Mouse (Mus musculus) brain, embryonic 14.5 days (tissue): ENCODE measurements around the gene Gpatch2l.

Experiments used
- CTCF ChIP-seq: fragments of 200-500 bp; IDR thresholded peaks from 2 replicates; pipeline ENCODE4 v1.5.1; 2012; ENCODE audit warnings: inconsistent platforms, mild to moderate bottlenecking, moderate library complexity, borderline replicate concordance; ENCODE audit not compliant: insufficient read depth, insufficient read length; ENCODE audit errors: extremely low read depth
- POLR2A ChIP-seq: fragments of 200-500 bp; IDR thresholded peaks from 2 replicates; pipeline ENCODE4 v1.6.1; 2012; ENCODE audit warnings: mild to moderate bottlenecking, inconsistent platforms, borderline replicate concordance; ENCODE audit not compliant: poor library complexity, insufficient read depth, insufficient read length, severe bottlenecking; ENCODE audit errors: extremely low read depth

- TF ChIP-seq CTCF, result no peak
- TF ChIP-seq POLR2A, result no peak
Observed at GRCm38 (mm10) chr12:86214201-86214600, 27.5 kb upstream of the Gpatch2l start.
